Mouse (Mus musculus) activated CD4-positive, CD25-positive, alpha-beta regulatory T cell, adult 4 months (primary cell): ENCODE results near the gene Trat1. TPM values are rescaled to one million over a fixed set of nuclear protein-coding genes. Genes with fewer than 3 reads are reported as not detected.

Experiments
- ATAC-seq: one replicate; pipeline ENCODE4 v1.8.0; 2017
- polyA plus RNA-seq, 2 experiments: library from polyadenylated mRNA; unstranded; fragments of 100-300 nt; shearing (Covaris generic); gene quantifications; one replicate each; pipeline ENCODE4 v1.2.1; 2017

Trat1 gene
- polyA plus RNA-seq, 2 experiments from 2014 or later = 131 to 161 TPM

DNA sequence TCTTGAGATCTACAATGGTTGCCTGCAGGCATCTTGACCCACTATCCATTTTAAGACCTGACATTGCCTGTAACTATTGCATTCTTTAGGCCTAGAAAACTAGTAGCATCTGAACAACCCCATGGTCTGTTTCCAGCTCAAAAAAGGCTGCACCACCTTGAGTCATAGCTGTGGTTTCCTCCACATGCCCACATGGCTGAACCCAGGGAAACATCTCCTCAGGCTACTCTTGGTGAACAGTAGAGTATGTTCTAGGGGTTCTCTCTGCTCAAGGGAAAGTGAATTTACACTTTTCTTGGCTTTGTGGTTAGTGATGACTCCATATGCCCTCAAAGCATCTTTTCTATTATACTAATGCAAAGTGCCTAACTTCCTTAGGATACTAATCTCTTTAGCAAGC lies 55.5 kb downstream of the Trat1 start:
- ATAC-seq = no peak

- no peak for ATAC-seq
These were observed 69.9 kb downstream of the Trat1 start for GRCm38 (mm10) chr16:48701896-48702295.

Other genes starting within 250 kb of the Trat1 start
- gene Retnlb, start 44.8 kb upstream of the Trat1 start, polyA plus RNA-seq = not detected
- gene Retnla, start 70.5 kb upstream of the Trat1 start, polyA plus RNA-seq = not detected
- gene Retnlg, start 100.6 kb upstream of the Trat1 start, polyA plus RNA-seq = not detected
- gene Dzip3, start 222.1 kb upstream of the Trat1 start, polyA plus RNA-seq = 1 to 10 TPM; 3.8 to 4.1 TPM
- 10 to 100 TPM; 11.4 to 13.6 TPM for gene Cip2a, start 222.2 kb upstream of the Trat1 start, polyA plus RNA-seq